Mouse (Mus musculus) lung, embryonic 14.5 days (tissue): ENCODE data around the gene Celf2. TPM values are rescaled to one million over a fixed set of nuclear protein-coding genes. Genes with fewer than 3 reads are reported as not detected.

Experiments used
- ATAC-seq: fragments of 200-750 bp; cut with Nextera tagmentation; 2 replicates; pipeline ENCODE4 v1.8.0; 2017; ENCODE audit warnings: mild to moderate bottlenecking, moderate TSS enrichment, moderate library complexity; ENCODE audit not compliant: insufficient read depth
- DNase-seq: peaks from one replicate; pipeline ENCODE4 v3.0.0-alpha.2; 2015
- H3K27ac ChIP-seq: fragments of 300-500 bp; sonication (generic); 2 replicates; pipeline ENCODE4 v1.5.1; 2014; ENCODE audit warnings: low read depth, mild to moderate bottlenecking, moderate library complexity
- H3K27me3 ChIP-seq: fragments of 300-500 bp; sonication (generic); 2 replicates; pipeline ENCODE4 v1.6.1; 2014; ENCODE audit warnings: low read length, control low read depth; ENCODE audit not compliant: insufficient read depth
- H3K36me3 ChIP-seq: fragments of 300-500 bp; sonication (generic); 2 replicates; pipeline ENCODE4 v1.6.1; 2014; ENCODE audit warnings: control low read depth; ENCODE audit not compliant: insufficient read depth
- H3K4me1 ChIP-seq: fragments of 300-500 bp; sonication (generic); 2 replicates; pipeline ENCODE4 v1.6.1; 2014; ENCODE audit warnings: antibody characterized with exemption, control low read depth; ENCODE audit not compliant: insufficient read depth
- H3K4me2 ChIP-seq: fragments of 300-500 bp; sonication (generic); 2 replicates; pipeline ENCODE4 v1.6.1; 2014; ENCODE audit warnings: mild to moderate bottlenecking
- H3K4me3 ChIP-seq: fragments of 300-500 bp; sonication (generic); 2 replicates; pipeline ENCODE4 v1.5.1; 2014; ENCODE audit warnings: low read depth, low read length
- H3K9ac ChIP-seq: fragments of 300-500 bp; sonication (generic); 2 replicates; pipeline ENCODE4 v1.6.1; 2014
- H3K9me3 ChIP-seq: fragments of 300-500 bp; sonication (generic); 2 replicates; pipeline ENCODE4 v1.6.1; 2016; ENCODE audit warnings: low read depth, low read length, control low read depth
- CTCF ChIP-seq: IDR thresholded peaks from 2 replicates; pipeline ENCODE4 v1.5.1; 2016; ENCODE audit warnings: antibody characterized with exemption, low read depth
- WGBS: fragments of 180-500 bp; shearing (Covaris S2); extraction: QIAGEN DNeasy Blood & Tissue Kit; methylation state at CpG from one replicate; pipeline ENCODE4 v1.1.7; 2014; 5-methylcytosine and 5-hydroxymethylcytosine counted together
- polyA plus RNA-seq: library from polyadenylated mRNA; unstranded; fragments of >200 nt; fragmentation: Nextera tagmentation; extraction: Ambion mirVana; gene quantifications from 2 replicates; pipeline ENCODE4 v1.2.1, GENCODE M21; 2014

The Celf2 gene
- polyA plus RNA-seq, 1 experiment from 2014 or later: 92.3 TPM

- Histone ChIP-seq H3K27ac (no peak overlapping the region), H3K4me2 (no peak overlapping the region), H3K9ac (no peak overlapping the region), H3K36me3 (no peaks in the 10 kb centered on the region), H3K9me3 (no peaks in the 10 kb centered on the region), H3K4me1 (no peaks in the 10 kb centered on the region), H3K27me3 (no peaks in the 10 kb centered on the region), H3K4me3 (no peak overlapping the region)
- no peak for ATAC-seq
- 88% methylated on average over 6 of the region's 6 CpGs for WGBS
- no peak for TF ChIP-seq CTCF
- no peak for DNase-seq
Observed at GRCm38 (mm10) chr2:6634899-6635298, 874.5 kb downstream of the Celf2 start.

DNA sequence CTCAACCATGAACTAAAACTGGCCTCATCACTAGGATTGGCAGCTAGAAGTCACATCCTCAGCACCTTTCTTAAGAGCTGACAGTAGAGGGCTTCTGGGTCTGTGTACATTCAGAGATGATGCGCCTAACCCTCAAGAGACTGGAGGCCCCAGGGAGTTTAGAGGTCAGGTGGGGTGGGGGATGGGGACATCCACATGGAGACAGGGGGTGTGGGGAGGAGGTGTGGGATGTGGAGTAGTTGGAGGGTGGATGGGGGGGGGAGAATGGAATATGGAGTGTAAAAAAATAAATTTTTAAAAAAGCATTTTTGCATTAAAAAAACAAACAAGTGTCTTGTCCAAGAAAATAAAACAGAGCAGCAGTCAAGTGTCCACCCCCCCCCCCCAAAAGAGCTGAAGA is 876.2 kb downstream of the Celf2 start:
- H3K4me1 ChIP-seq: no peaks in the 10 kb centered on the region
- H3K27me3 ChIP-seq: no peaks in the 10 kb centered on the region
- no peaks in the 10 kb centered on the region for H3K9me3 ChIP-seq
- ATAC-seq (no peak), DNase-seq (no peak)
- no peak for TF ChIP-seq CTCF
- H3K4me2 ChIP-seq: no peak overlapping the region
- H3K36me3 ChIP-seq: no peaks in the 10 kb centered on the region
- no peak overlapping the region for H3K9ac ChIP-seq
- H3K27ac ChIP-seq: no peak overlapping the region
- WGBS: 86% methylated on average over 1 of the region's 1 CpGs
- no peak overlapping the region for H3K4me3 ChIP-seq

DNA sequence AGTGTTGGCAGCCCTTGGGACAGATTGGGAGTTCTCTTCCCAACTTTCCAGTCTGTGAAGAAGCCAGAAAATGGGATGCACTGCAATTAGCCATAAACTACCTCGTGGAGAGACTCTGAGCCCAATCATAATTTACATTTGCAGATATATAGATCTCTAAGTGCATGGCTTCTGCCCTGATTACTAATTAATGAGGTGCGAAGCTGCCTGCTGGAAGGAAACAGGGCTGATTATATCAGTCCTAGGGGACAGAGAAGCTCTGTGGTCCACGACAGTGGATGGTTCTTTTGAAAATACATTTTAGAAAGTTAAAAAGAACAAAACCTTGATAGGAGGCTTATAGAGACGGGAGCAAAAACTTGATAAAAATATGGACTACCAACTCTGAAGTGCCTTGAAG is 885.6 kb downstream of the Celf2 start:
- ATAC-seq (no peak), DNase-seq (no peak)
- H3K9me3 ChIP-seq: no peaks in the 10 kb centered on the region
- no peaks in the 10 kb centered on the region for H3K36me3 ChIP-seq
- no peak for TF ChIP-seq CTCF
- no peak overlapping the region for H3K4me3 ChIP-seq
- no peaks in the 10 kb centered on the region for H3K27me3 ChIP-seq
- 46% methylated on average over 4 of the region's 4 CpGs for WGBS
- no peak overlapping the region for H3K9ac ChIP-seq
- H3K27ac ChIP-seq: no peak overlapping the region
- H3K4me2 ChIP-seq: no peak overlapping the region
- peaks cover 4% of the 10 kb centered on the region; the same call in 1 of the 2 replicates for H3K4me1 ChIP-seq

- Histone ChIP-seq H3K4me2 (no peak overlapping the region), H3K27me3 (no peaks in the 10 kb centered on the region), H3K9ac (no peak overlapping the region), H3K36me3 (no peaks in the 10 kb centered on the region), H3K4me1 (peaks cover 4% of the 10 kb centered on the region; the same call in 1 of the 2 replicates), H3K4me3 (no peak overlapping the region), H3K9me3 (no peaks in the 10 kb centered on the region), H3K27ac (no peak overlapping the region)
- ATAC-seq (no peak), DNase-seq (no peak)
- TF ChIP-seq CTCF: no peak
- 55% methylated on average over 5 of the region's 5 CpGs for WGBS
Observed at GRCm38 (mm10) chr2:6622082-6622481, 887.3 kb downstream of the Celf2 start.

- Histone ChIP-seq H3K9ac (no peak overlapping the region), H3K27me3 (no peaks in the 10 kb centered on the region), H3K4me1 (peaks cover 3% of the 10 kb centered on the region; the same call in 1 of the 2 replicates), H3K36me3 (0 out of 2 replicates have a peak, but pooled peaks cover 3% of the 10 kb centered on the region), H3K9me3 (no peaks in the 10 kb centered on the region), H3K27ac (no peak overlapping the region), H3K4me2 (no peak overlapping the region), H3K4me3 (no peak overlapping the region)
- WGBS: 84% methylated on average over 3 of the region's 3 CpGs
- DNase-seq (no peak), ATAC-seq (no peak)
- TF ChIP-seq CTCF: no peak
Observed at GRCm38 (mm10) chr2:6618856-6619255, 890.5 kb downstream of the Celf2 start.

GRCm38 (mm10) chr2:6618450-6618849 is 890.9 kb downstream of the Celf2 start:
- Histone ChIP-seq H3K27ac (no peak overlapping the region), H3K4me2 (no peak overlapping the region), H3K9me3 (no peaks in the 10 kb centered on the region), H3K4me3 (no peak overlapping the region), H3K4me1 (no peaks in the 10 kb centered on the region), H3K27me3 (no peaks in the 10 kb centered on the region), H3K9ac (no peak overlapping the region), H3K36me3 (0 out of 2 replicates have a peak, but pooled peaks cover 3% of the 10 kb centered on the region)
- DNase-seq (no peak), ATAC-seq (no peak)
- TF ChIP-seq CTCF: no peak
- WGBS: 89% methylated on average over 1 of the region's 1 CpGs

GRCm38 (mm10) chr2:6604347-6604746 is 905.0 kb downstream of the Celf2 start:
- Histone ChIP-seq H3K4me2 (no peak overlapping the region), H3K27ac (no peak overlapping the region), H3K27me3 (no peaks in the 10 kb centered on the region), H3K9ac (no peak overlapping the region), H3K4me1 (no peaks in the 10 kb centered on the region), H3K36me3 (no peaks in the 10 kb centered on the region), H3K9me3 (no peaks in the 10 kb centered on the region), H3K4me3 (no peak overlapping the region)
- TF ChIP-seq CTCF: no peak
- ATAC-seq (no peak), DNase-seq (no peak)
- WGBS: 85% methylated on average over 2 of the region's 2 CpGs

- no peaks in the 10 kb centered on the region for H3K27me3 ChIP-seq
- H3K4me1 ChIP-seq: no peaks in the 10 kb centered on the region
- no peak overlapping the region for H3K9ac ChIP-seq
- WGBS: 69% methylated on average over 6 of the region's 6 CpGs
- H3K4me2 ChIP-seq: no peak overlapping the region
- ATAC-seq: no peak
- no peak; the same call in 1 of the 2 replicates for TF ChIP-seq CTCF
- H3K36me3 ChIP-seq: no peaks in the 10 kb centered on the region
- no peaks in the 10 kb centered on the region for H3K9me3 ChIP-seq
- H3K27ac ChIP-seq: no peak overlapping the region
- no peak for DNase-seq
- H3K4me3 ChIP-seq: no peak overlapping the region
Observed at GRCm38 (mm10) chr2:6603880-6604279, 905.5 kb downstream of the Celf2 start.
